Mouse (Mus musculus) heart, embryonic 13.5 days (tissue): ENCODE results near the gene Mr1. TPM values are rescaled to one million over a fixed set of nuclear protein-coding genes. Genes with fewer than 3 reads are reported as not detected.

Experiments
- ATAC-seq: fragments of 200-750 bp; cut with Nextera tagmentation; 2 replicates; pipeline ENCODE4 v1.8.0; 2017; ENCODE audit warnings: moderate TSS enrichment; ENCODE audit not compliant: insufficient number of reproducible peaks, low FRiP score, low TSS enrichment; ENCODE audit errors: extremely low read depth
- H3K27ac ChIP-seq: fragments of 300-500 bp; sonication (generic); replicated peaks from 2 replicates; pipeline ENCODE4 v1.5.1; 2015; ENCODE audit warnings: moderate library complexity, mild to moderate bottlenecking, inconsistent platforms
- H3K27me3 ChIP-seq: fragments of 300-500 bp; sonication (generic); replicated peaks from 2 replicates; pipeline ENCODE4 v1.6.1; 2015; ENCODE audit warnings: mild to moderate bottlenecking, inconsistent platforms
- H3K36me3 ChIP-seq: fragments of 300-500 bp; sonication (generic); 2 replicates; pipeline ENCODE4 v1.6.1; 2015; ENCODE audit warnings: mild to moderate bottlenecking, inconsistent platforms
- H3K4me1 ChIP-seq: fragments of 300-500 bp; sonication (generic); 2 replicates; pipeline ENCODE4 v1.6.1; 2015; ENCODE audit warnings: inconsistent platforms
- H3K4me2 ChIP-seq: fragments of 300-500 bp; sonication (generic); 2 replicates; pipeline ENCODE4 v1.6.1; 2015; ENCODE audit warnings: inconsistent platforms, mild to moderate bottlenecking, moderate library complexity
- H3K4me3 ChIP-seq: fragments of 300-500 bp; sonication (generic); 2 replicates; pipeline ENCODE4 v1.5.1; 2015; ENCODE audit warnings: moderate library complexity, mild to moderate bottlenecking, inconsistent platforms
- H3K9ac ChIP-seq: fragments of 300-500 bp; sonication (generic); 2 replicates; pipeline ENCODE4 v1.6.1; 2015; ENCODE audit warnings: inconsistent platforms, mild to moderate bottlenecking, moderate library complexity
- H3K9me3 ChIP-seq: fragments of 300-500 bp; sonication (generic); 2 replicates; pipeline ENCODE4 v1.6.1; 2016; ENCODE audit warnings: inconsistent platforms
- WGBS: fragments of 180-500 bp; shearing (Covaris S2); methylation state at CpG from one replicate; pipeline ENCODE4 v1.1.7; 2015; ENCODE audit warnings: mixed read lengths; 5-methylcytosine and 5-hydroxymethylcytosine counted together
- polyA plus RNA-seq: library from polyadenylated mRNA; unstranded; fragments of >200 nt; fragmentation: Nextera tagmentation; extraction: Ambion mirVana; gene quantifications from 2 replicates; pipeline ENCODE4 v1.2.1, GENCODE M21; 2015

Mr1 gene
- polyA plus RNA-seq, 1 experiment from 2014 or later = 4.3 TPM

DNA sequence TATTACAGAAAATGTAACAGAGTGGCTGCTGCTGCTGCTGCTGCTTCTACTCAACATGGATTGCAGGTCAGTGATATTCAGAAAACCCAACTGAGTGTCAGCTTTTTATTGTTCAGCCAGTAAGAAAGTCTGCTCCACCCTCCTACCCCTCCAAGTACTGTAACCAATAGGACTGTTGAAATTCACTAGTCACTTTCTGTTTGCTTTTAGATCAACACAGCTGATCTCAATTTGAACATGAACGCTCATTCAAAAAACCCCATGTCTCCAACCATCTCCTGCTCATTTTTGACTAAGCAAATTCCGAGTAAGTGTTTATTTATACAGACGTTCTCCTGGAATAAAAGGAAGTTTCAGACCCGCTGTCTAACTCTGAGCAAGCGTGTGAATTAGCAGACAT is 38.8 kb downstream of the Mr1 start:
- Histone ChIP-seq H3K27ac (no peak overlapping the region), H3K36me3 (no peaks in the 10 kb centered on the region), H3K9ac (peak overlapping the region; percentile 29; the same call in 1 of the 2 replicates), H3K4me3 (no peak overlapping the region), H3K9me3 (no peaks in the 10 kb centered on the region), H3K27me3 (no peaks in the 10 kb centered on the region), H3K4me1 (peaks cover 46% of the 10 kb centered on the region), H3K4me2 (no peak overlapping the region)
- no peak for ATAC-seq
- 48% methylated on average over 5 of the region's 5 CpGs for WGBS

DNA sequence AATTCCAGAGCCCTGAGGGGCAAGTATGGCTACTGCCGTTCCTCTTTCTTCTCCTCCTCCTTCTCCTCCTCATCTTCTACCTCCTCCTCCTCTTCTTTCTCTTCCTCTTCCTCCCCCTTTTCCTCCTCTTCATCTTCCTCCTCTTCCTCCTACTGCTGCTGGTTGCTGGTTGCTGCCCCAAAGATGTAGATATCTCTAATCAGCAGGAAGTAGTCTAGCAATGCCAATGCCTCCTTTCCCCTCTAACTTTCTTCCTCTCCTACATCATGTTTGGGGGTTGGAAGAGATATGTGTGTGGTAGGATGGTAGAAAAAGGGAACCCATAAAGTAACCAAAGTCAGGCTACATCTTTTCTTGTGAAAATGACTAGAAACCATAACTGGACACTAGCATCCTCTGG is 40.3 kb downstream of the Mr1 start:
- no peaks in the 10 kb centered on the region for H3K9me3 ChIP-seq
- ATAC-seq = no peak
- no peak overlapping the region for H3K4me3 ChIP-seq
- no peak overlapping the region for H3K4me2 ChIP-seq
- H3K36me3 ChIP-seq = no peaks in the 10 kb centered on the region
- H3K9ac ChIP-seq = no peak overlapping the region
- H3K27me3 ChIP-seq = no peaks in the 10 kb centered on the region
- H3K27ac ChIP-seq = no peak overlapping the region
- 29% methylated on average over 1 of the region's 1 CpGs for WGBS
- peaks cover 37% of the 10 kb centered on the region for H3K4me1 ChIP-seq

- H3K9ac ChIP-seq = no peak overlapping the region
- ATAC-seq = no peak
- WGBS = 74% methylated on average over 5 of the region's 5 CpGs
- H3K4me1 ChIP-seq = peaks cover 20% of the 10 kb centered on the region
- no peak overlapping the region for H3K27ac ChIP-seq
- H3K4me2 ChIP-seq = no peak overlapping the region
- H3K9me3 ChIP-seq = no peaks in the 10 kb centered on the region
- H3K4me3 ChIP-seq = no peak overlapping the region
- H3K36me3 ChIP-seq = no peaks in the 10 kb centered on the region
- no peaks in the 10 kb centered on the region for H3K27me3 ChIP-seq
Observed at GRCm38 (mm10) chr1:155103991-155104390, 42.6 kb downstream of the Mr1 start.

DNA sequence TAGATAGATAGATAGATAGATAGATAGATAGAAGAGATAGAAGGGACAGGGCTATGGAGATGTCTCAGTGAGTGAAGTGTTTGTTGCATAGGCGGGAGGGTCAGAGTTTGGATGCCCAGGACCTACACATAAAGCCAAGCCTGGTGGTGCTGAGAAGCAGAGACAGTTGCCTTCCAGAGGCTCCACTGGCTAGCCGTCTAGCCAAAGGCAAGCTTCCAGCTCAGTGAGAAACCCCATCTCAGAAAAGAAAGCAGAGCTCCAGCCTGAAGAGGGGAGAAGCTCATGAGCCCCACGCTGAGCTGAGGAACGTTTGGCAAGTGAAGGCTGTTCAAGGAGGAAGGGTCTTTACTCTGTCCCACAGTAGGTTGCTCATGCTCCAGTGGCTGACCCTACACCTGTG is 44.0 kb downstream of the Mr1 start:
- no peak overlapping the region for H3K4me2 ChIP-seq
- H3K27me3 ChIP-seq = no peaks in the 10 kb centered on the region
- no peak overlapping the region for H3K27ac ChIP-seq
- ATAC-seq = no peak
- H3K9me3 ChIP-seq = no peaks in the 10 kb centered on the region
- no peak overlapping the region for H3K4me3 ChIP-seq
- 65% methylated on average over 4 of the region's 4 CpGs for WGBS
- H3K4me1 ChIP-seq = peaks cover 7% of the 10 kb centered on the region
- H3K9ac ChIP-seq = no peak overlapping the region
- no peaks in the 10 kb centered on the region for H3K36me3 ChIP-seq

DNA sequence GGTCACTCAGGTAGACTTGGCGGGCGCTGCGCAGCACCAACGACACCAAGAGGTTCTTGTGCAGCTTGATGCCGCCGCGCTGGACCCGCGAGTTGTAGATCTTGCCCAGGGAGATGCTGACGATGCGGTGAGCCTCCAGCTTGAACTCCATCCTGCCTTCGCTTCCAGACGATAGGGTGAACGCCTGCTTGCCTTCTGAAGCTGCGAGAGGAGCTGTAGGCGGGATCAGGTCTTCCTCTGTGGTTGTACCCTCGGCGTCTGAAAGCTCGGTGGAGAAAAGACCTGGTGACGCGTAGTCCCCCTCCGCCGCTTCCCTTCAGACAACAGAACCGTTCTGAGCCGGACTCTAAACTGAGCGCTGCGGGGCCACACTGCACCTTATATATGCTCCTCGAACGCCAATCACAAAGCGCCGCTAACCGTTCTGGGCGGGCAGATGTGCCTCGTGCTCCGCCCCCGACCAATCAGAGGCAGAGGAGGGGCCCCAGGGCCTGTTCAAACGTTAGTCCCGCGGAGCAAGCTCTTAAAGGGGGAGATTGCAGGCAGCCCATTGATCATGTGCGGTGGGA is 47.2 kb downstream of the Mr1 start, which contains the start of gene Ier5:
Gene Ier5, minus strand, starts transcription at position 357 of the 569 bp plus-strand sequence.
- ATAC-seq = peak; percentile 96
- H3K27ac ChIP-seq = peak within 1 kb of the TSS; percentile 86
- peak within 1 kb of the TSS; percentile 81 for H3K4me2 ChIP-seq
- no peaks in the 10 kb centered on the region for H3K9me3 ChIP-seq
- H3K27me3 ChIP-seq = no peaks in the 10 kb centered on the region
- peak within 1 kb of the TSS; percentile 100 for H3K9ac ChIP-seq
- H3K4me1 ChIP-seq = peaks cover 36% of the 10 kb centered on the region
- no peaks in the 10 kb centered on the region for H3K36me3 ChIP-seq
- WGBS = under 1% methylated on average over 40 of the region's 40 CpGs
- H3K4me3 ChIP-seq = peak within 1 kb of the TSS; percentile 99

DNA sequence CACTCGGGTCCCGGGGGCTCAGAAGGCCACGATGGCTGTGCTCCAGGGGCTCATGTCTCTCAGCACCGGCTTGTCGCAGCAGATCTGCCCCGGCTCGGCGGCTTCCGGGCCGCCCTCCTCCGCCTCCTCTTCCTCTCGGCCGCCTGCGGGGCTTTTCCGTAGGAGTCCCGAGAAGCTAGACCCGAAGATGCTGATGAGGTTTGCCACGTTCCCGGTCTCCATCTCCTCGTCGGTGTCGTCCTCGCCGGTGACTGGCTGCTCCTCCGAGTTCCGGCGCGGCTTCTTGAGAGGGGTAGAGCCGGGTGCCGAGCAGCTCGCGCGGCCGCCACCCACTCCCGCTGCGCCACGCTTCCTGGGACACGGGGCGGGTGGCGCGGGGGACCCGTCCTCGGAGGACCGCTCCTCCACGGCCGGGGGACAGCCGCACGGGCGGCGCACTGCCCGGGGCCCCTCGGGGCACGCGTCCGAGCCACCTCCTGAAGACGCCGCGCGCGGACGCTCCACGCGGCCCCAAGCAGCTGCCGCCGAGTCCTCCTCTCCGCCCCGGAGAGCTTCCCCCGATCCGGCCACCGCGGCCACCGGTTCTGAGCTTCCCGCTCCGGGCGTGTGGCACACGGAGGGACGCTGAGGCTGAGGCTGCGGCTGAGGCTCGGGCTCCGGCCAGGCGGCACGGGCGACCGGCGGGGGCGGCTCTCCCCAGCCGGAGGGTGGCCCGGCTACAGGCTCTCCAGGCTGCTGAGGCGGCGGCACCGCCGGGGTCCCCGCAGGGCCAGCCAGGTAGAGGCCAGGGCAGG is 47.9 kb downstream of the Mr1 start:
- H3K4me3 ChIP-seq = peak overlapping the region; percentile 99
- no peaks in the 10 kb centered on the region for H3K9me3 ChIP-seq
- ATAC-seq = peak; percentile 34; the same call in 1 of the 2 replicates
- H3K27ac ChIP-seq = peak overlapping the region; percentile 86
- peak overlapping the region; percentile 81 for H3K4me2 ChIP-seq
- peak overlapping the region; percentile 100 for H3K9ac ChIP-seq
- WGBS = 1% methylated on average over 91 of the region's 93 CpGs
- H3K36me3 ChIP-seq = no peaks in the 10 kb centered on the region
- H3K4me1 ChIP-seq = peaks cover 43% of the 10 kb centered on the region
- no peaks in the 10 kb centered on the region for H3K27me3 ChIP-seq

GRCm38 (mm10) chr1:155097931-155098485 is 48.6 kb downstream of the Mr1 start:
- Histone ChIP-seq H3K9ac (peak overlapping the region; percentile 100), H3K27me3 (no peaks in the 10 kb centered on the region), H3K36me3 (no peaks in the 10 kb centered on the region), H3K4me2 (peak overlapping the region; percentile 81), H3K4me3 (peak overlapping the region; percentile 99), H3K4me1 (peaks cover 50% of the 10 kb centered on the region), H3K9me3 (no peaks in the 10 kb centered on the region), H3K27ac (peak overlapping the region; percentile 86)
- ATAC-seq = no peak
- under 1% methylated on average over 33 of the region's 33 CpGs for WGBS

DNA sequence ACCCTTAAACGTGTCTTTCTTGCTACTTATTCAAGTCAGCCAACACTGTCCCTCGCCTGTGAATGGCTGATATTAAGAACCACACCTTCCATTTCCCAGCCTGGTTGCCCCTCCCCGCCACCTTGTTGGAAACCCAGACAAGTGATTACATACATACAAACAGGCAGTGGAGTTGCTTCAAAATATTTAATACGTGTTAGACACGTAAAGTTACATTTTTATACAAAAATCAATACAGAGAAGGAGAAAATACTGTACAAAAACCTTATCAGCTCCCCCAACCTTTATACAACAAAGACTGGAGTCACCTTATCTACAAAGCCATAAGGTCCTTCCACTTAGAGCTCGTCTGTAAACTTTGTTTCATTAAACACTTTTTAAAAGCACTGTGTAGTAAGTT is 49.3 kb downstream of the Mr1 start:
- peak overlapping the region; percentile 100 for H3K9ac ChIP-seq
- H3K36me3 ChIP-seq = no peaks in the 10 kb centered on the region
- peak overlapping the region; percentile 81 for H3K4me2 ChIP-seq
- no peaks in the 10 kb centered on the region for H3K9me3 ChIP-seq
- 13% methylated on average over 6 of the region's 6 CpGs for WGBS
- peak overlapping the region; percentile 99 for H3K4me3 ChIP-seq
- no peak for ATAC-seq
- no peaks in the 10 kb centered on the region for H3K27me3 ChIP-seq
- H3K27ac ChIP-seq = peak overlapping the region; percentile 86
- peaks cover 56% of the 10 kb centered on the region for H3K4me1 ChIP-seq

DNA sequence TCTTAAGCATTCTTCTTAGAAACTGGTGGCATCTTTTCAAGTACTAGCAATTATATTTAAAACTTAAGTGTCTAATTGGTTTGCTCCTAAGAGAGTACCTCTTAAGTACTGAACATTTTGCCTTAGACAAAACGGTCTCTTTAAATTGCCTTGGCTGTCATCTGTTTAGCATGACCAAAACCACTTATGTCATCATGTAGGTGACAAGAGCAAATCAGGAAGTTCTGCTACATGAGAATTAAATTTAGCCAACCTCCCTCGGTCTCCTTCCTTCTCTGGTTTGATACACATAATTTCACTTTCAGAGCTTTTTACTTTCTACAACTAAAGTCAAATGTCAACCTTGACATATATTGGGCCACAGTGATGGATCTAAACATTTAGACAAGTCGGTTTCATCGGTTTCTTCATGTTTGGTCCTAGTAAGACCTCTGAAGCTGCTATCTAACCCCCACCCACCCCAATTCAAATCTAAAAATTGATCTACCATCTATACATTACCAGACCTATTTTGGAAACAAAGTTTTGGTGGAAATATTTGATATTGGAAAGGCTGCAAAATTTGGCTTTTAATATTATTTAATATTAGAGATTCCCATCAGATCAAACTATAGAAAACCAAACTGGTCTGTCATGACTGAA is 49.9 kb downstream of the Mr1 start:
- Histone ChIP-seq H3K4me2 (peak overlapping the region; percentile 81), H3K4me3 (peak overlapping the region; percentile 99), H3K36me3 (no peaks in the 10 kb centered on the region), H3K27me3 (no peaks in the 10 kb centered on the region), H3K9me3 (no peaks in the 10 kb centered on the region), H3K4me1 (peaks cover 62% of the 10 kb centered on the region), H3K9ac (peak overlapping the region; percentile 100), H3K27ac (peak overlapping the region; percentile 25; the same call in 1 of the 2 replicates)
- WGBS = 46% methylated on average over 4 of the region's 4 CpGs
- no peak for ATAC-seq

DNA sequence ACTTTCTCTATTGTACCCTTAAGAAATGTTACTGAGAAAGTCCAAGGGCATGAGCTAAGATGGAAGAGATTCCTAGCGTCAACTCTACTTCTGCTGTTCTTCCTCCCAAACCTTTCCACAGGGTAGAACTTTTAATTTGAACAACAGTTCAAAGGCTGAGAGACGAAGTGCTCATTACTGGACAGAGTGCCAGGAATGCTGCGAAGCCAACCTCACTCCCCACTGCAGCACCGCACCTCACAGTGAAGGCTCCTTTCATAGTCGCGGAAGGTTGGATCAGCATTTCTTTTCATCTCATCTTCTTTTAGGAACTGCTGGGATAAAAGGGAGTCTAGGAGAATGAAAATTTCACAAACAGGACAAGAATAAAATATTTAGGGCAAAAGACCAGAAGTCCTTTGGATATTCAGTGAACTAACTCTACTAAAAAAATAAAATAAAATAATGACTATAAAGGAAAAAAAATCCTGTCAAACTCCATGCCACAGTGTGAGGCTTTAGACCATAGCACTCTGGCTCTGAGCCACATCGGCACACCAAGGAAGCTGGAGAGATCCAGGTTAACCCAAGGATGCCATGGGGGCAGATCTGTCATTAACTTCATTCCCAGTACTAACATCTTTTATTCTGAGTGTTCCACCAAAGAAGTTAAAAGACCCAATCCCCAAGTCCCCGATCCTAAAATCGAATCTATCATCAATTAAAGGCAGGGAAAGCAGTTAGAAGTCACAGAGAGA is 52.5 kb downstream of the Mr1 start:
- H3K36me3 ChIP-seq = no peaks in the 10 kb centered on the region
- H3K4me1 ChIP-seq = peaks cover 77% of the 10 kb centered on the region
- 47% methylated on average over 9 of the region's 9 CpGs for WGBS
- peak overlapping the region; percentile 95 for H3K27ac ChIP-seq
- no peak overlapping the region for H3K4me3 ChIP-seq
- H3K27me3 ChIP-seq = no peaks in the 10 kb centered on the region
- peak overlapping the region; percentile 54 for H3K4me2 ChIP-seq
- no peak for ATAC-seq
- no peaks in the 10 kb centered on the region for H3K9me3 ChIP-seq
- H3K9ac ChIP-seq = peak overlapping the region; percentile 72
